In the genomic region with DNA sequence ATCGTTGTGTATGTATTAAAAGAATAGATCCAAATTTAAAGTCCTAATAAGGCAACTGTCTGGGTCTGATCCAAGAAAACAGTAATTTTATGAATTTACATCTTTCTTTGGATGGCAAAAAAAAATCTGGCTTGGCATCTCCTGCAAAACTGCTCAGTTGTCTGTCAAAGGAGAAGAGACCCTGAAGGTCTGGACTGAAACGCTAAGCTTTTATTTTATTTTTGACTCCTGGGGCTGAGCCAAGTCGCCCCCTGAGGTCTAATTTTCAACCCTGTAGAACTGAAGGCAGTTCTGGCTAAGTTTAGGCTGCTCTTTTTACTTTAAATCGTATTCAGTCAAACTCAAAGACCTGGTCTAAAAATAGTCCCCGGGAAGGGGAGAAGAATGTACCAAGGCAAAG, we compare ENCODE assay signal across 27 mouse cellular contexts.
DNase-seq lines count a peak whose midpoint lies in the region; ATAC-seq lines count a peak whose summit lies in the region.
"Had no signal": no experiment of that assay in that cellular context is flagged by ENCODE, and none has a peak within 500 bp of the region (broad histone marks: within the 10 kb centered on the region; RNA-seq: fewer than 3 reads in every experiment).

No protein-coding gene starts in this region.

- no peaks in the 10 kb centered on the region for H3K9me3 ChIP-seq in intestine, embryonic 14.5 days (ENCODE audit: control insufficient read depth, low read length)
- no peaks in the 10 kb centered on the region for H3K9me3 ChIP-seq in intestine, embryonic 15.5 days
- H3K9me3 ChIP-seq in lung, embryonic 16.5 days (ENCODE audit: control insufficient read depth, low read length) = no peaks in the 10 kb centered on the region
- H3K9me3 ChIP-seq: embryonic facial prominence, embryonic 12.5 days; forebrain, embryonic 12.5 days; hindbrain, embryonic 10.5 days; hindbrain, embryonic 15.5 days; neural tube, embryonic 12.5 days had no signal

- no peak overlapping the region for H3K4me3 ChIP-seq in intestine, embryonic 14.5 days (ENCODE audit: low read depth, low read length)
- no peak overlapping the region for H3K4me3 ChIP-seq in intestine, embryonic 15.5 days (replicated peaks)
- no peak overlapping the region for H3K4me3 ChIP-seq in lung, embryonic 16.5 days (ENCODE audit: low read length)
- H3K4me3 ChIP-seq: embryonic facial prominence, embryonic 12.5 days; forebrain, embryonic 12.5 days; hindbrain, embryonic 10.5 days; hindbrain, embryonic 15.5 days; neural tube, embryonic 12.5 days had no signal

- DNase-seq in heart, adult 11 months = peak; percentile 19
- DNase-seq in heart, adult 18-20 months = no peak
- DNase-seq in intestine, embryonic 14.5 days (ENCODE audit: low spot score) = no peak
- DNase-seq in lung, postnatal 36 days = no peak
- no peak for DNase-seq in urinary bladder, postnatal 25 days (ENCODE audit: low spot score)
- DNase-seq: cerebellum, adult 9-10 months; cerebellum, postnatal 36 days; forebrain, postnatal 0 days; gastrocnemius, postnatal 14 days; kidney, adult 9 months; kidney, postnatal 10 days; layer of hippocampus, postnatal 36 days; left cerebral cortex, postnatal 4 days; right cerebral cortex, postnatal 4 days; thymus, postnatal 4 days had no signal

- no peak for ATAC-seq in intestine, embryonic 14.5 days (replicated peaks; ENCODE audit: low FRiP score, low TSS enrichment, low read depth)
- ATAC-seq in intestine, embryonic 15.5 days = no peak
- peak; percentile 21 for ATAC-seq in lung, embryonic 16.5 days (ENCODE audit: low read depth)
- ATAC-seq: forebrain, postnatal 0 days; inflammation-experienced regulatory T-cells, adult 6 months; midbrain, embryonic 16.5 days; Patski had no signal

- H3K27ac ChIP-seq in intestine, embryonic 14.5 days (ENCODE audit: low read depth) = peak overlapping the region; percentile 51; the same call in 1 of the 2 replicates
- no peak overlapping the region for H3K27ac ChIP-seq in intestine, embryonic 15.5 days
- H3K27ac ChIP-seq in lung, embryonic 16.5 days (ENCODE audit: low read length) = peak overlapping the region; percentile 63
- H3K27ac ChIP-seq: embryonic facial prominence, embryonic 12.5 days; forebrain, embryonic 12.5 days; hindbrain, embryonic 10.5 days; hindbrain, embryonic 15.5 days; neural tube, embryonic 12.5 days had no signal

- H3K9ac ChIP-seq in intestine, embryonic 14.5 days (ENCODE audit: low read length) = no peak overlapping the region
- no peak overlapping the region for H3K9ac ChIP-seq in intestine, embryonic 15.5 days
- no peak overlapping the region for H3K9ac ChIP-seq in lung, embryonic 16.5 days (ENCODE audit: low read length)
- H3K9ac ChIP-seq: embryonic facial prominence, embryonic 12.5 days; forebrain, embryonic 12.5 days; forebrain, postnatal 0 days; hindbrain, embryonic 15.5 days; neural tube, embryonic 12.5 days had no signal

- H3K36me3 ChIP-seq in intestine, embryonic 14.5 days (ENCODE audit: control insufficient read depth, insufficient read depth, low read length) = 0 out of 2 replicates have a peak, but pooled peaks cover 3% of the 10 kb centered on the region
- H3K36me3 ChIP-seq in intestine, embryonic 15.5 days = no peaks in the 10 kb centered on the region
- no peaks in the 10 kb centered on the region for H3K36me3 ChIP-seq in lung, embryonic 16.5 days (ENCODE audit: control insufficient read depth, insufficient read depth, low read length)
- H3K36me3 ChIP-seq: embryonic facial prominence, embryonic 12.5 days; hindbrain, embryonic 15.5 days; neural tube, embryonic 12.5 days had no signal

- H3K4me1 ChIP-seq in intestine, embryonic 14.5 days (replicated peaks; ENCODE audit: control insufficient read depth, insufficient read depth, low read length) = peaks cover 28% of the 10 kb centered on the region
- H3K4me1 ChIP-seq in intestine, embryonic 15.5 days (replicated peaks) = peaks cover 22% of the 10 kb centered on the region; the same call in 1 of the 2 replicates
- peaks cover 28% of the 10 kb centered on the region for H3K4me1 ChIP-seq in lung, embryonic 16.5 days (replicated peaks; ENCODE audit: control insufficient read depth, insufficient read depth, low read length)
- H3K4me1 ChIP-seq: neural tube, embryonic 12.5 days had no signal

- H3K27me3 ChIP-seq in intestine, embryonic 14.5 days (replicated peaks; ENCODE audit: control insufficient read depth, insufficient read depth, low read length) = no peaks in the 10 kb centered on the region
- no peaks in the 10 kb centered on the region for H3K27me3 ChIP-seq in intestine, embryonic 15.5 days (replicated peaks)
- no peaks in the 10 kb centered on the region for H3K27me3 ChIP-seq in lung, embryonic 16.5 days (ENCODE audit: control insufficient read depth, insufficient read depth, low read depth, low read length)
- H3K27me3 ChIP-seq: embryonic facial prominence, embryonic 12.5 days; forebrain, embryonic 12.5 days; hindbrain, embryonic 15.5 days; neural tube, embryonic 12.5 days; Patski had no signal

- 43% methylated on average over 5 of the region's 5 CpGs for WGBS in intestine, embryonic 14.5 days
- WGBS in intestine, embryonic 15.5 days = 51% methylated on average over 5 of the region's 5 CpGs
- 33% methylated on average over 5 of the region's 5 CpGs for WGBS in lung, embryonic 16.5 days

- no peak overlapping the region for H3K4me2 ChIP-seq in intestine, embryonic 14.5 days (ENCODE audit: low read length)
- H3K4me2 ChIP-seq in intestine, embryonic 15.5 days (replicated peaks) = no peak overlapping the region
- H3K4me2 ChIP-seq in lung, embryonic 16.5 days (ENCODE audit: low read depth, low read length) = no peak overlapping the region
- H3K4me2 ChIP-seq: embryonic facial prominence, embryonic 12.5 days; forebrain, embryonic 12.5 days; hindbrain, embryonic 15.5 days; liver, embryonic 11.5 days; midbrain, embryonic 11.5 days; neural tube, embryonic 12.5 days had no signal
